Mouse (Mus musculus) liver, embryonic 14.5 days (tissue): ENCODE measurements around the gene Zfp449.

Experiments
- CTCF ChIP-seq: IDR thresholded peaks from 2 replicates; pipeline ENCODE4 v1.5.1; 2016; ENCODE audit warnings: antibody characterized with exemption, low read depth, control low read depth
- EP300 ChIP-seq: IDR thresholded peaks from 2 replicates; pipeline ENCODE4 v1.6.1; 2016; ENCODE audit warnings: antibody characterized with exemption, low read depth

GRCm38 (mm10) chrX:56404646-56405045 lies 58.4 kb downstream of the Zfp449 start:
- TF ChIP-seq CTCF (no peak), EP300 (no peak)
